Mouse (Mus musculus): ENCODE measurements around the gene Tex45. TPM values are rescaled to one million over a fixed set of nuclear protein-coding genes. Genes with fewer than 3 reads are reported as not detected.
A peak's percentile ranks its signal among the peaks of the same experiment; 100 is the strongest.

The Tex45 gene
- polyA plus RNA-seq, 1 experiment from 2014 or later: not detected

DNA sequence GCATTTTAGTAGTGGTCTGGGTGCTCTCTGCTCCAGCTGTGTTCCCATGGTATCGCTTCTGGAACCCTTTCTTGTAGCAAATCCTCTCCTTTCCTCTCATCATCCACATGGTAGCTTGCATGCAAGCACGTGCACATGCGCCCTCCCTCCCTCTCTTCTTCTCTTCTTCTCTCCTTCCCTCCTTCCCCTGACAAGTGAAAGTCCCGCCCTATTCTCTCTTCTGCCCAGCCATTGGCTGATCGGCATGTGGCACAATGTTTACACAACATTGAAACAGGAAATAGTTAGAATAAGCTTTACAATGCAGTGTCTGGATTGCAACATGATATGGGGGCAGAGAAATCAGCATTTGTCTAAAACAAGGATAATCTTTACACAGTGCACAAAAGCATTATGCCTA, 10.9 kb downstream of the Tex45 start:
- WGBS: 60% methylated on average over 5 of the region's 5 CpGs
- no peaks in the 10 kb centered on the region for H3K36me3 ChIP-seq (ENCODE audit: control insufficient read depth, insufficient read depth)
- H3K4me2 ChIP-seq (replicated peaks; ENCODE audit: low read depth): no peak overlapping the region
- TF ChIP-seq CTCF (IDR thresholded peaks at IDR 0.05; ENCODE audit: low read depth): no peak
- peak; percentile 28; the same call in 1 of the 2 replicates for ATAC-seq
- no peaks in the 10 kb centered on the region for H3K9me3 ChIP-seq (ENCODE audit: control insufficient read depth)
- H3K4me3 ChIP-seq (ENCODE audit: low read depth, low read length): no peak overlapping the region
- H3K9ac ChIP-seq (ENCODE audit: low read depth, low read length): no peak overlapping the region
- H3K27me3 ChIP-seq (replicated peaks; ENCODE audit: control insufficient read depth, insufficient read depth, low read length): no peaks in the 10 kb centered on the region
- H3K27ac ChIP-seq (ENCODE audit: low read depth, low read length): no peak overlapping the region
- no peaks in the 10 kb centered on the region for H3K4me1 ChIP-seq (replicated peaks; ENCODE audit: control insufficient read depth, insufficient read depth, low read length)

GRCm38 (mm10) chr8:3482240-3482740, 11.6 kb downstream of the Tex45 start:
- WGBS: 80% methylated on average over 22 of the region's 22 CpGs
- Histone ChIP-seq H3K4me3 (ENCODE audit: low read depth, low read length) (no peak overlapping the region), H3K4me2 (replicated peaks; ENCODE audit: low read depth) (no peak overlapping the region), H3K9ac (ENCODE audit: low read depth, low read length) (no peak overlapping the region), H3K27me3 (replicated peaks; ENCODE audit: control insufficient read depth, insufficient read depth, low read length) (no peaks in the 10 kb centered on the region), H3K36me3 (ENCODE audit: control insufficient read depth, insufficient read depth) (no peaks in the 10 kb centered on the region), H3K4me1 (replicated peaks; ENCODE audit: control insufficient read depth, insufficient read depth, low read length) (no peaks in the 10 kb centered on the region), H3K9me3 (ENCODE audit: control insufficient read depth) (no peaks in the 10 kb centered on the region), H3K27ac (ENCODE audit: low read depth, low read length) (no peak overlapping the region)
- no peak for TF ChIP-seq CTCF (IDR thresholded peaks at IDR 0.05; ENCODE audit: low read depth)
- ATAC-seq: no peak

GRCm38 (mm10) chr8:3483546-3483945, 12.9 kb downstream of the Tex45 start:
- Histone ChIP-seq H3K4me2 (replicated peaks; ENCODE audit: low read depth) (no peak overlapping the region), H3K4me1 (replicated peaks; ENCODE audit: control insufficient read depth, insufficient read depth, low read length) (no peaks in the 10 kb centered on the region), H3K27ac (ENCODE audit: low read depth, low read length) (no peak overlapping the region), H3K27me3 (replicated peaks; ENCODE audit: control insufficient read depth, insufficient read depth, low read length) (no peaks in the 10 kb centered on the region), H3K9ac (ENCODE audit: low read depth, low read length) (no peak overlapping the region), H3K36me3 (ENCODE audit: control insufficient read depth, insufficient read depth) (no peaks in the 10 kb centered on the region), H3K4me3 (ENCODE audit: low read depth, low read length) (no peak overlapping the region), H3K9me3 (ENCODE audit: control insufficient read depth) (no peaks in the 10 kb centered on the region)
- no peak for TF ChIP-seq CTCF (IDR thresholded peaks at IDR 0.05; ENCODE audit: low read depth)
- 81% methylated on average over 7 of the region's 7 CpGs for WGBS
- ATAC-seq: no peak

- Histone ChIP-seq H3K36me3 (ENCODE audit: control insufficient read depth, insufficient read depth) (no peaks in the 10 kb centered on the region), H3K9ac (ENCODE audit: low read depth, low read length) (no peak overlapping the region), H3K9me3 (ENCODE audit: control insufficient read depth) (no peaks in the 10 kb centered on the region), H3K4me1 (replicated peaks; ENCODE audit: control insufficient read depth, insufficient read depth, low read length) (no peaks in the 10 kb centered on the region), H3K4me2 (replicated peaks; ENCODE audit: low read depth) (no peak overlapping the region), H3K4me3 (ENCODE audit: low read depth, low read length) (no peak overlapping the region), H3K27ac (ENCODE audit: low read depth, low read length) (no peak overlapping the region), H3K27me3 (replicated peaks; ENCODE audit: control insufficient read depth, insufficient read depth, low read length) (no peaks in the 10 kb centered on the region)
- TF ChIP-seq CTCF (IDR thresholded peaks at IDR 0.05; ENCODE audit: low read depth): no peak
- 32% methylated on average over 5 of the region's 5 CpGs for WGBS
- no peak for ATAC-seq
Measured at GRCm38 (mm10) chr8:3485192-3485591, 14.5 kb downstream of the Tex45 start.

DNA sequence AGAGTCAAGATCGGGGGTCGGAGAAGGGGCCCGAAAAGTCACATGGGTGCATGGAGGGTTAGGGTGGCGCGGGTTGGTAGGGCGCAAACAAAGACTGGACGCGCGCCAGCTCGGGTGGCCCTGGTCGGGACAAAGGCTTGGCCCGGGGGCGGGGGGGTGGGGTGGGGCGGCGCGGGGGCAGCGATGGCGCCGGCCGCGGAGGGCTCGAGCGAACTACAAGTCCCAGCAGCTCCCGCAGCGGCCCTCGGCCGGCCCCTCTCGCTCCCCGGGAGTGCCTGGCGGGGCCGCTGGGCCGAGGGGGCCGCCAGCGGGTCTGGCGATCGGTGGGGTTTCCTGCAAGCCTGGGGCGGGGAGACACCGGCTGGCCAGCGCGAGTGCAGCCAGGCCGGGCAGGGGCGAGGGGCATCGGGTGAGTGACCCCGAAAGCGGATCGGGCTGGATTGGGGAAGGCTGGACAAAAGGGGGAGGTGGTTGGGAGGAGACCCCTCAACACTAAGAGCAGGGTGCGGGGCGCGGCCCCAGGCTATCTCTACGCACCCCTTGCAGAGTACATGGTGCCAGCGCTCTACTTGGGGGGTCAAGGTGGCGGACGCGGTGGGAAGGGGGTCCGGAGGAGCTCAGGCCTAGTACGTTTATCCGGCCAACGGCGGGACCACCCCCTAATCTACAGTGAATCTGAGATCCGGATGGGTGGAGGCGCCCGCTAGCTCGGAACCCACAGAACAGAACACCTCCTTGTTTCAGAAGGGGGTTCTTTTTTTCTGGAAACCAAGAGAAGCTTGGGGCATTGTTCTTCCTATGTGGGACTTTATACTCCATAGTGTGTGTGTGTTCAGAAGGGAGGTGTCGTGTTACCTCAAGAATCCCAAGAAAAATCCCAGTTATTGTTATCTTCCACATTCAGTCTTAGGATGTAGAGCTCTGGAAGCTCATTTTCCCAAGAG, 22.5 kb downstream of the Tex45 start, which contains the start of gene Zfp358:
Gene Zfp358 (plus strand): TSS at position 238 of the 944 bp plus-strand sequence.
- Histone ChIP-seq H3K27me3 (replicated peaks; ENCODE audit: control insufficient read depth, insufficient read depth, low read length) (no peaks in the 10 kb centered on the region), H3K4me2 (replicated peaks; ENCODE audit: low read depth) (peak within 1 kb of the TSS; percentile 86), H3K4me3 (ENCODE audit: low read depth, low read length) (peak within 1 kb of the TSS; percentile 96), H3K4me1 (replicated peaks; ENCODE audit: control insufficient read depth, insufficient read depth, low read length) (peaks cover 4% of the 10 kb centered on the region; the same call in 1 of the 2 replicates), H3K9me3 (ENCODE audit: control insufficient read depth) (no peaks in the 10 kb centered on the region), H3K9ac (ENCODE audit: low read depth, low read length) (peak within 1 kb of the TSS; percentile 97), H3K27ac (ENCODE audit: low read depth, low read length) (peak within 1 kb of the TSS; percentile 75), H3K36me3 (ENCODE audit: control insufficient read depth, insufficient read depth) (peaks cover 18% of the 10 kb centered on the region)
- TF ChIP-seq CTCF (IDR thresholded peaks at IDR 0.05; ENCODE audit: low read depth): no peak
- under 1% methylated on average over 64 of the region's 64 CpGs for WGBS
- ATAC-seq: peak; percentile 84

DNA sequence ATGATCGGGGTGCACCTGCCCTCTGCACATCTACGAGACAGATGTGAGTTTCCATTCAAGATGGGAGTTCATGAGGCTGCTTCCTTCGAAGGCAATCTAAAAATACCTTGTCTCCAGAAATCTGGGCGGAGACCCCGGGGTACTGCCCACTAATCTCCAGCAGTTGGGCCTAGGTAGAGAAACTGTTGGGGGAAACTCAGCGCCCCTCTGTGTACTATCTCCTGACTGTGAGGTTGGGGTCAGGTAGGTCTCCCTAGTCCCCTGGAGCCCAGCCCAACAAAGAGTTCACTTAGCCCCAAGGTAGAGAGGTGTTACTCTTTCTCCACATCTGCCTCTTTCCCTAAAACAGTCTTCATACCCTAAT, 23.2 kb downstream of the Tex45 start:
- peaks cover 4% of the 10 kb centered on the region; the same call in 1 of the 2 replicates for H3K4me1 ChIP-seq (replicated peaks; ENCODE audit: control insufficient read depth, insufficient read depth, low read length)
- H3K27ac ChIP-seq (ENCODE audit: low read depth, low read length): no peak overlapping the region
- ATAC-seq: no peak
- no peaks in the 10 kb centered on the region for H3K27me3 ChIP-seq (replicated peaks; ENCODE audit: control insufficient read depth, insufficient read depth, low read length)
- peaks cover 18% of the 10 kb centered on the region for H3K36me3 ChIP-seq (ENCODE audit: control insufficient read depth, insufficient read depth)
- H3K9me3 ChIP-seq (ENCODE audit: control insufficient read depth): no peaks in the 10 kb centered on the region
- peak overlapping the region; percentile 97; the same call in 1 of the 2 replicates for H3K9ac ChIP-seq (ENCODE audit: low read depth, low read length)
- H3K4me2 ChIP-seq (replicated peaks; ENCODE audit: low read depth): peak overlapping the region; percentile 86
- H3K4me3 ChIP-seq (ENCODE audit: low read depth, low read length): peak overlapping the region; percentile 96
- TF ChIP-seq CTCF (IDR thresholded peaks at IDR 0.05; ENCODE audit: low read depth): no peak
- WGBS: 24% methylated on average over 6 of the region's 6 CpGs

Data from intestine, postnatal 0 days (tissue).